Mouse (Mus musculus): ENCODE data around the gene Mrpl54. TPM values are rescaled to one million over a fixed set of nuclear protein-coding genes. Genes with fewer than 3 reads are reported as not detected.
A peak's percentile ranks its signal among the peaks of the same experiment; 100 is the strongest.

Gene Mrpl54
- polyA plus RNA-seq, 1 experiment: not detected

DNA sequence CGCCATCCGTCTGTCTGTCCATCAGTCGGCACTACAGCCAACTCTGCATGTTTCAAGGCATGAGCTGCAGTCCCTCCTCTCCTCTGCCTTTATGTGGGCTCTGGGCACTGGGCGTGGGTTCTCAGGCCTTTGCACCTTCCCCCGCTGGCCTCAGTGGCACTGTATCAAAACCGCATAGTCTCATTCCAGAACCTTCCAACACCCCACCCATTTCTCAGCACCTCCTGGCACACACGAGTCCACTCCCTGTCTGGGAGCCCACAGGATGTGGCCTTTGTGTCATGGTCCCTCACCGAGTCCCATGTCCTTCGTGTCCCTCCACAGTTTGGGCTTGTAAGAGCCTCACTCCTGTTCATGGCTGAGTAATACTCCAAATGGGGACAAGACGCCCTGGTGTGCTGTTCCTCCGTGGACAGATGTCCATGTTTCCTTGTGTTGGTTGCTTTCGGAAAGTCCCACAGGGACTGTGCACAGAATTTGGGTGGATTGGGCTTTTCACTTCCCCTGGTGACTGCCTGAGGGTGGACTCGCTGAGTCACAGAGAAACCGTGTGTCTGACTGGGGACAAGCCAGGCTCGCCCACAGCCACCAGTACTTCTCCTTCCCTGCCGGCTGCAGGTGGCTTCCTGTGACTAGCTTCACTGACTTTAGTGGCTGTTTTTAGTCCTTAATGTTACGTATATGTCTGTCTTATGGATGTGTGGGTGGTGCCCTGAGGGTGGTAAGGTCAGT, 31.8 kb upstream of the Mrpl54 start:
- whole genome bisulfite sequencing: 68% methylated on average over 17 of the region's 17 CpGs
- no peak for TF ChIP-seq CTCF (IDR thresholded peaks at IDR 0.05; ENCODE audit: insufficient read depth, low read depth, low read length)
- TF ChIP-seq POLR2A (IDR thresholded peaks at IDR 0.05; ENCODE audit: insufficient read depth, low read depth, low read length): no peak
- Histone ChIP-seq H3K4me3 (ENCODE audit: insufficient read depth, low read depth, low read length) (no peak overlapping the region), H3K27ac (ENCODE audit: insufficient read depth, low read depth, low read length) (peak overlapping the region; percentile 42), H3K4me1 (ENCODE audit: control insufficient read depth, insufficient read depth, low read length) (peaks cover 93% of the 10 kb centered on the region)

DNA sequence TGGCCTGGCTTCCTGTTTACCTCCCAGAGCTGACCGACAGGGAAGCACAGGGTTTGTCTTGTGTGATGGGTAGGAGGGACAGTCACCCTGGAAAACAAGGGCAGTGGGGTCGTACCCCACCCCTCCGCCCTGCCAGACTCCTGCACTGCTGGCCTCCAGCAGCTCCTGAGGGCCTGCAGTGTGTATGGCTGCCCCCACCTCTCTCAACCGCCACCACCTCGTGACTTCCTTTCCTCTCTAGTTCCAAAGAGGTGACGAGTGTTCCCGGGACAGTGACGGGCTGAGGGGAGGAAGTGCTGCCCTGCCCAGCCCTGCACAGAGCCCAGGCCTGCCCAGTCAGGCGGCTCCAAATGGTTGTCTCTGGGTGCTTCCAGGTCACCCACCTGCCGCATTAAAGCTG, 31.1 kb upstream of the Mrpl54 start:
- H3K4me1 ChIP-seq (ENCODE audit: control insufficient read depth, insufficient read depth, low read length): peaks cover 86% of the 10 kb centered on the region
- 58% methylated on average over 10 of the region's 10 CpGs for WGBS
- TF ChIP-seq CTCF (IDR thresholded peaks at IDR 0.05; ENCODE audit: insufficient read depth, low read depth, low read length) (no peak), POLR2A (IDR thresholded peaks at IDR 0.05; ENCODE audit: insufficient read depth, low read depth, low read length) (no peak)
- 0 out of 2 replicates have a peak overlapping the region, but pooled peaks have one; percentile 1 for H3K4me3 ChIP-seq (ENCODE audit: insufficient read depth, low read depth, low read length)
- peak overlapping the region; percentile 42 for H3K27ac ChIP-seq (ENCODE audit: insufficient read depth, low read depth, low read length)

DNA sequence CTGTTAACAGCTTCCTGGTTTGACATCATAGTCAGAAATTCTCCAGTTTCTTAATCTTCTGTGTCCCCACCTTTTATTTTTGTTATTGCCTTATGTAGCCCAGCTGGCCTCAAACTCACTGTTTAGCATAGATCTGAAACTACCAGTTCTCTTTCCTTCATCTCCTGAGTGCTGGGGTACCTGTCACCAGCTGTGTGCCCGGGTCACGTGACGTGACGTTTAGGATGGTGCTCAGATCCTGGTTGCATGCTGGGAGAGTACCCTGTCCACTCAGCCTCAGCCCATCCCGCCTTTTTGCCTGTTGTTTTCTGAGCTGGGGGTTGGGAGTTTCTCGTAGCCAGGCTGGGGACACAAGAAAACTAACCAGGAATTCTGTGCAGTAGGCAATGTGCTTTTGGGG, 30.5 kb upstream of the Mrpl54 start:
- TF ChIP-seq POLR2A (IDR thresholded peaks at IDR 0.05; ENCODE audit: insufficient read depth, low read depth, low read length): no peak
- no peak for TF ChIP-seq CTCF (IDR thresholded peaks at IDR 0.05; ENCODE audit: insufficient read depth, low read depth, low read length)
- peaks cover 80% of the 10 kb centered on the region for H3K4me1 ChIP-seq (ENCODE audit: control insufficient read depth, insufficient read depth, low read length)
- WGBS: 64% methylated on average over 6 of the region's 6 CpGs
- H3K27ac ChIP-seq (ENCODE audit: insufficient read depth, low read depth, low read length): peak overlapping the region; percentile 42
- no peak overlapping the region for H3K4me3 ChIP-seq (ENCODE audit: insufficient read depth, low read depth, low read length)

DNA sequence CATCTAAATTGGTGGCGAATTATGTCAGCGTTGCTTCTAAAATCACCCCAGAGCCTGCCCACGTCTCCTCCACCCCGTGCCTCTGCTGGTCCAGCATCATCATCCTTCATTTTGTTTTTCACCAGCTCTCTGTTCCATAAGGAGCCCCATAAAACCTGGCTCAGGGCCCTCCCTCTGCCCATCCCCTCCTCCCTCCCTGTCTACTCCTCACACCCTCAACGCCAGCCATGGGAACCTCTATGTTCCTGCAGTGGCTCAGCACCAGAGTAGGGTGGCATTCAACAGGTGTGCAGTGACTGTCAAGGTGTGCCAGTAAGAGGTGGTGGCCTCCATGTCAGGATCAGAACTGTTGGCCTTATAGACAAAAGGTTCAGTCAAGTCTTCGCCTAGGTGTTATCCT, 28.5 kb upstream of the Mrpl54 start:
- no peak for TF ChIP-seq CTCF (IDR thresholded peaks at IDR 0.05; ENCODE audit: insufficient read depth, low read depth, low read length)
- TF ChIP-seq POLR2A (IDR thresholded peaks at IDR 0.05; ENCODE audit: insufficient read depth, low read depth, low read length): no peak
- 59% methylated on average over 6 of the region's 6 CpGs for WGBS
- H3K4me1 ChIP-seq (ENCODE audit: control insufficient read depth, insufficient read depth, low read length): peaks cover 68% of the 10 kb centered on the region
- H3K27ac ChIP-seq (ENCODE audit: insufficient read depth, low read depth, low read length): no peak overlapping the region
- peak overlapping the region; percentile 60 for H3K4me3 ChIP-seq (ENCODE audit: insufficient read depth, low read depth, low read length)

DNA sequence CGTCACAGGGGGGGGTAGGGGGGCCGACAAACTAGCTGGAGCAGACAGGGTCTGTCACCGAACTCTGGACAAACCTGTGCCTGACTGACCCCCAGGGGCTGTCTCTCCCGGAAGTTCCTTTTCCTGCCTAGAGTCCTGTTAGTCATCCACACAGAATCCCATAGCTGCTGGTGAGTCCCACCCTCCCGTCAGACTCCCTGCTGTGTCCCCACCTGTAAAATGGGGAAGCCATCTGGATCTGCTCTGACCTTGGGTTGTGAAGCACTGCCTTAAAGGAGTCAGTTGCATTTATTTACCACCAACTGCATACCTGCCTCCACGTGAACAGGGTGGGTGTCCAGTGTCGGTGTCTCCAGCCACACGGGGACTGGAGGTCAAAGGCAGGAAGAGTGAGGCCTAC, 27.7 kb upstream of the Mrpl54 start:
- TF ChIP-seq POLR2A (IDR thresholded peaks at IDR 0.05; ENCODE audit: insufficient read depth, low read depth, low read length): no peak
- TF ChIP-seq CTCF (IDR thresholded peaks at IDR 0.05; ENCODE audit: insufficient read depth, low read depth, low read length): no peak
- Histone ChIP-seq H3K4me3 (ENCODE audit: insufficient read depth, low read depth, low read length) (peak overlapping the region; percentile 60), H3K4me1 (ENCODE audit: control insufficient read depth, insufficient read depth, low read length) (peaks cover 62% of the 10 kb centered on the region), H3K27ac (ENCODE audit: insufficient read depth, low read depth, low read length) (0 out of 2 replicates have a peak overlapping the region, but pooled peaks have one; percentile 4)
- WGBS: 36% methylated on average over 8 of the region's 8 CpGs

DNA sequence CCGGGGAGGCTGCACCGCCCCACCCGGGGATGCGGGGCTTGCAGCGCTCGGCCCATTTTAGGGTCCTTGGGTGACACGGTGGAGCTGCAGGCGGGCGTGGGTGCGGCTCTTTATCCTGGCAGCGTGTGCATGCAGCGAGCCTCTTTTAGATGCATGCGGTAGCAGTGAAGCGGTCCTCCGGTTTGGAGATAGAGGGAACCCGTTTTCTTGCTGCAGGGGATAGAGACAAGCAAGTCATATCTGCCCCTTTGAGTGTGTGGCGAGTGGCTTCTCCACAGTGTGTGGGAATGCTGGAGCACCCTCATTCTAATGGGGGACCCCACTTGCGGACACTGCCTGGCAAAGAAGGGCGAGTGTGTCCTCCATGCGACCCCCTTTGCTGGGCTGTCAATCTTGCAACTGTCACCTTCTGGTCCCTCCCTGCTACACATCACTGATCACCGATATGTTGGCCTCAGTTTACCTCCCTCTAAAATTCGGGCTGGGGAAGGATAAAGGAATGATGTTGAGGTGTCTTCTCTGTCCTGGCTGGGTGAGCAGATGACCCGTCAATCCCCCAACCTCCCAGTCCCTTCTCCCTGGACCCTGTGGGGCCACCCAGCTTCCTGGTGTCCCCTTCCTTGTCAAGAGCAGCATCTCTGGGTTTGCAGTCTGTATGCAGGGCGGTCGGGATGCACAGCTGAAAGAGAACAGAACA, 26.7 kb upstream of the Mrpl54 start:
- peak overlapping the region; percentile 89 for H3K27ac ChIP-seq (ENCODE audit: insufficient read depth, low read depth, low read length)
- TF ChIP-seq CTCF (IDR thresholded peaks at IDR 0.05; ENCODE audit: insufficient read depth, low read depth, low read length) (no peak), POLR2A (IDR thresholded peaks at IDR 0.05; ENCODE audit: insufficient read depth, low read depth, low read length) (no peak)
- under 1% methylated on average over 25 of the region's 25 CpGs for WGBS
- peak overlapping the region; percentile 60 for H3K4me3 ChIP-seq (ENCODE audit: insufficient read depth, low read depth, low read length)
- H3K4me1 ChIP-seq (ENCODE audit: control insufficient read depth, insufficient read depth, low read length): peaks cover 55% of the 10 kb centered on the region

DNA sequence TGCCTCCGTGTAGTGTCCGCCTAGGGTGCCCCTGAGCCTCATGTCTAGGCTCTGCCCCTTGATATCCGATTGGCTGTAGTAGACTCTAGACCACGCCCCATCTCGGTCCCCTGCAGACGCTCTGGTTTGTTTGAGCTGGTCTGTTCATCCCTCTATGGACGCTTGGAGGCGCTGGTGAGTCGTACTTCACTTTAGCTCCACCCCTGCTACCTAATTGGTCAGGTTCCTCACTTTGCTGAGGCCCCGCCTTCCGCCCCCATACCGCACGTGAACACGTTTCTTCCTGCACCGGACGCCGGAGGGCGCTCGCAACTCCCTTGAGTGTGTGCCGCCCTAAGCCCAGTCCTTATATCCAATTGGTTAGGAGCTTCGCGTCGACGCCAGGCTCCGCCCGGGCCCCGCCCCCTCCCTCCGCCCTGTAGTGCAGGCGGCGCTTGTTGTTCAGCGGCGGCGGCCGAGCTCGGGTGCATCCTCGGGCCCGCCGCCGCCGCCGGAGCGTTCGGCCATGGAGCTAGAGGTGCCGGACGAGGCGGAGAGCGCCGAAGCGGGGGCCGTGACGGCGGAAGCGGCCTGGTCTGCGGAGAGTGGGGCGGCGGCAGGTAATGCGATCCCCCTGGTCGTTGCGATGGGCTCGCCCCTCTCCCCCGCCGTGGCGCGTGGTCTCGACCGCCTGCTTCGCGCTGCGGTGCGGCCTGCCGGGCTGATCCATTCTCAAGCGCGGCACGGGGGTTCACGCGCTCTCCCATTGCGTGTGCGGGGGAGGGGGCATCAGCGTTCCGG, 26.0 kb upstream of the Mrpl54 start, which contains the start of gene Pip5k1c:
Gene Pip5k1c (plus strand): TSS at position 410 of the 780 bp plus-strand sequence.
- TF ChIP-seq CTCF (IDR thresholded peaks at IDR 0.05; ENCODE audit: insufficient read depth, low read depth, low read length): peak; percentile 72; the same call in 1 of the 2 replicates
- TF ChIP-seq POLR2A (IDR thresholded peaks at IDR 0.05; ENCODE audit: insufficient read depth, low read depth, low read length): peak; percentile 99
- H3K27ac ChIP-seq (ENCODE audit: insufficient read depth, low read depth, low read length): peak within 1 kb of the TSS; percentile 89
- peaks cover 54% of the 10 kb centered on the region for H3K4me1 ChIP-seq (ENCODE audit: control insufficient read depth, insufficient read depth, low read length)
- peak within 1 kb of the TSS; percentile 60 for H3K4me3 ChIP-seq (ENCODE audit: insufficient read depth, low read depth, low read length)
- under 1% methylated on average over 80 of the region's 80 CpGs for WGBS

DNA sequence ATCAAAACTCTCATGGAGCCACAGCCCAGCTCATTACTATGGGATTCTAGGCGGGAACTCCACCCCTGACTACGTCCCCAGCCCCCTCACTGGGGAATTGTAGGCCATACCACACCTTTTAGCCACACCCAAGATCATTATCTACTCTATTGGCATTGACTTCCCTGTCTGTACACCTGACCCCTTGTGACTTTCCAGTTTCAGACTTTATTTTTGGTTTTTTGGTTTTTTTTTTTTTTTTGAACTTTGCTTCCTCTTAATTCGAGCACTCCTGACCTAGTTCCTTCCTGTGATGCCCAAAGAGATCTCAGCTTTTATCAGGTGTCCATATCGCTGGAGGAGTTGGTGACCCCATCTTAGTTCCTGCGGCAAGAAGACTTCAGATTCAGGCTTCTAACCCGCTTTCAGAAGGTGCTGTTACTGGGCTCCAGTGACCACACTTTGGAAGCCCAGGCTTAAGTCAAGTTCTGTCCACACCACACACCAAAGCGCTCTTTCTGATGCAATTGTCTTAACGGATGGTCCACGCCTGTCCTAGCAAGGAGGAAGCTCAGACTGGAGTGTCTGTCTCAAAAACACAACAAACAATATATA, 24.9 kb upstream of the Mrpl54 start, which contains the start of gene Tjp3:
Gene Tjp3 (minus strand): TSS at position 71 of the 594 bp plus-strand sequence.
- H3K4me1 ChIP-seq (ENCODE audit: control insufficient read depth, insufficient read depth, low read length): peaks cover 46% of the 10 kb centered on the region
- no peak for TF ChIP-seq POLR2A (IDR thresholded peaks at IDR 0.05; ENCODE audit: insufficient read depth, low read depth, low read length)
- TF ChIP-seq CTCF (IDR thresholded peaks at IDR 0.05; ENCODE audit: insufficient read depth, low read depth, low read length): no peak
- WGBS: 82% methylated on average over 9 of the region's 9 CpGs
- H3K27ac ChIP-seq (ENCODE audit: insufficient read depth, low read depth, low read length): no peak within 1 kb of the TSS
- no peak within 1 kb of the TSS for H3K4me3 ChIP-seq (ENCODE audit: insufficient read depth, low read depth, low read length)

Measured in olfactory bulb, adult 2 months (tissue).